Mouse (Mus musculus): ENCODE measurements around the gene Angptl2.

DNA sequence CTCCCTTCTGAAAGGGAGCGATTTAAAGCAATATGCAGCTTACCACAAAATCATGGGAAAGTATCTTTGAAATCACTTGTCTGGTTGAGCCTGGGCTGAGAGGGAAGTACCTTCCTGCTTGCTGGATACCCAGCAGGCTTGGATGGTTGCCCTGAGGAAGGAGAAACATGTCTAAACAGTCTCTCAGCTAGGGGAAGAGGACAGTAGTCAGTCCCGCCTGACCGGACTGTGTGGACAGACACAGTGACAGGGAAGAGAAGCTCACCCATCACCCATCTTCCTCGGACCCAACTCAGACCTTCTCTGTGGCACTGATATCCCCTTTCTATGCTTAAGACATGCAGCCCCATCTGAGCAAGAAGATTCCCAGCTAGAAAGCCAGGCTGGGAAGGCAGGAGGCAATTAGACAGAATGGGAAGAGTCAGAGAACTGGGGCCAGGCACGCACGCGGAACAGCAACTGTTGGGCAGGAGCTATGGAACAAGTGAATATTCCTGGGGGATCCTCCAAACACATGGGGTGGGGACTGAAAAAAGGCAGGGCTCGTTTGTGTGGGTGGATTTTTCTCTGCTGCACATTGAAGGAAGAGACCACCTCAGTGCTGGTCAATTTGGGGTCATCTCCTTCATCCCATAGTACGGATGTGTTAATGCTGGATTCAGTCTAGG lies 38.6 kb downstream of the Angptl2 start:
- TF ChIP-seq CTCF (conservative IDR thresholded peaks at IDR 0.05; ENCODE audit: low read length) (no peak), POU5F1 (IDR thresholded peaks at IDR 0.05; ENCODE audit: borderline replicate concordance, low read length) (no peak)

Data from E14TG2a.4 (cell line).